Mouse (Mus musculus): Measurements from ENCODE around the gene 1520401A03Rik.

The 1520401A03Rik gene

GRCm38 (mm10) chr17:23670516-23671074, 52.0 kb downstream of the 1520401A03Rik start:
- no peak for DNase-seq (ENCODE audit: low read depth)

DNA sequence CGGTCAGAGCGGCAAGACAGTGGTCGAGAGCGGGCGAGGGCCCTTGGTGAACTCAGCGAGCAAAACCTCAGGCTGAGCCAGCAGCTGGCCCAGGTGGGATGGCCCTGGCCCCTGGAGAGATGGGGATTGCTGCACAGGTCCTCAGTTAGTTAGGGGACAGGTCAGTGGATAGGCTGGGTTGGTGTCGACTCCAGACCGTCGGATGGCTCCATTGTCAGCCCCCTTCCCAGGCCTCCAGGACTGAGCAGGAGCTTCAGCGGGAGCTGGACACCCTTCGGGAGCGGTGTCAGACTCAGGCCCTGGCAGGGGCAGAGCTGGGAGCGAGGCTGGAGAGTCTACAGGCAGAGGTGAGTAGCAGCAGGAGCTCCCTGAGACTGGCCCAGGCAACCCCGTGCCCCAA, 57.1 kb downstream of the 1520401A03Rik start:
- DNase-seq (ENCODE audit: low read depth), result no peak

DNA sequence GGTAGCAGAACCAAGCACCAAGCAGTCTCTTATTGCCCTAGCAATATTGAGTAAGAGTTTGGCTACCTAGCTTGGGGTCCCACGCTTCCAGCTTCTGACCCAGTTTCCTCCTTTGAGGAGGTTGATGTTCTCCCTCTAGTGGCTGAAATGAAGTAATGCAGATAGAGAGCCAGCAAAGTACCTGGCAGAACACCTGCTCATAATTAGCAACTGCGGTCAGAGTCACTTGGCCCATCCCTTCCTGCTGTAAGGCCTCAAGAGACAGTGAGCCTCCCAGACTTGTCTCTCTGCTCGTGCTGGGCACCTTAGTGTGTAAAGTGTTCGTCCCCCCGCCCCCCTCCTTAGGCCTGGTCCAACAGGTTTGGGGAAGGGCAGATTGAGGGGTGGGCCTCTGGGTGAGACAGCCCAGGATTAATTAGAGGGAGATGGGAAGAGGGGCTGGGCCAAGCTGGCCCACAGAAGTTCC, 58.0 kb downstream of the 1520401A03Rik start:
- DNase-seq (ENCODE audit: low read depth), result peak; percentile 61

GRCm38 (mm10) chr17:23661526-23661925, 61.1 kb downstream of the 1520401A03Rik start:
- peak; percentile 27 for DNase-seq (ENCODE audit: low read depth)

DNA sequence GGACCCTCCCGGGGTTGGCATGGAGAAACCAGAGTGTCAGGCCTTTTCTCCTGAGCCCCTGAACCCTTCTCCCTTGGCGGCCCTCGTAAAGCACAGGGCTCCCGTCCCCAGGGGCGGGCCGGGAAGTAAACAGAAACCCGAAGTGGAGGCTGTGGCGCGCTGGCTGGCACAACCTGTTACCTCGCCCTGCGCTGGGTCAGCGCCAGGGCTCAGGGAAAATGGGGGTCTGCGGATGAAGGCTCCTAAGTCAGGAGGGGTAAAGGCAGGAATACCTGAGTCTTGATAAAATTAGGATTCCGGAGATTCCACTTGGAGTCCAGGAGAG, 61.7 kb downstream of the 1520401A03Rik start:
- no peak for DNase-seq (ENCODE audit: low read depth)

DNA sequence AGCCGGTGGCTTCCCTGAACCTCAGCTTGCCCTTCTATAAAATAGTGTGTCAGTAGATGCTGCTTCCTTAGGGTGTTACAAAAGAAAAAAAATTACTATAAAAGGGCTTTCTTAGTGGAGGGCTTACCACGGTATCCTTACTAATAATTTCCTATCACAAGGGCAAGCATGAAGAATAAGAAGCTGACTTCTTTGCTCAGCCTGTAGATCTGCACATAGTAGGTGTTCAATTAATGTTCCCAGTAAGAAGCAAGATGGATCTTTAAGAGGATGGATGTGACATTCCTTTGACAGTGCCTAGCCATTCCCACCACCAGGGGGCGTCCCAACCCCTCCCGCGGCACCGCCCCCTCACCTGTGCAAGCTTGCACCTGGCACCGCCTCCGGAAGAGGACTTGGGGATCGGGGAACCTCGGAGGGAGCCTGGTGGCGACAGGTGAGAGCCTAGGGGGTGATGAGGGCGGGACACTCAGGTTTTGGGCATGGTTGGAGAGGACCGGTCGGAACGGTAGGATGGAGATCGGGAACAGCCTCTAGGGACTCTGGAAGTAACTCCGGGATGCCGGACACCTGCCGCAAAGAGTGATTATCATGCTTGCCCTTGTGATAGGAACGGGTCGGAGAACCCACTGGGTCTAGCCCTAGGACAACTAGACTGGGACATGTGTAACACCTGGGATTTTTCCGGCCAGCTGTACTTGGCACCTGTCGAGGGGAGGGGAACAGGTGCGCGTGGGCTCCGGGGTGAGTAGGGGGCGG, 62.3 kb downstream of the 1520401A03Rik start, which contains the start of gene Bicdl2:
TSS of gene Bicdl2 (plus strand) at position 390 of the 759 bp plus-strand sequence.
- DNase-seq (ENCODE audit: low read depth), result no peak

GRCm38 (mm10) chr17:23658450-23658849, 64.1 kb downstream of the 1520401A03Rik start:
- DNase-seq (ENCODE audit: low read depth), result no peak
